Mouse (Mus musculus): ENCODE data around the gene Zfp3.

- no peak for TF ChIP-seq CTCF (conservative IDR thresholded peaks at IDR 0.05; ENCODE audit: insufficient read depth, insufficient read length, low read depth, low read length)
- no peak for TF ChIP-seq POLR2A (IDR thresholded peaks at IDR 0.05; ENCODE audit: low read depth, low read length)
Observed at GRCm38 (mm10) chr11:70816770-70817169, 52.8 kb downstream of the Zfp3 start.
